Mouse (Mus musculus) neural tube, embryonic 15.5 days (tissue): Measurements from ENCODE around the gene Cyp1a1. TPM values are rescaled to one million over a fixed set of nuclear protein-coding genes. Genes with fewer than 3 reads are reported as not detected.

Experiments
- ATAC-seq: fragments of 200-750 bp; cut with Nextera tagmentation; 2 replicates; pipeline ENCODE4 v1.8.0; 2017; ENCODE audit warnings: mild to moderate bottlenecking, moderate TSS enrichment, moderate library complexity; ENCODE audit not compliant: low FRiP score
- H3K27ac ChIP-seq: fragments of 300-500 bp; sonication (generic); replicated peaks from 2 replicates; pipeline ENCODE4 v1.5.1; 2015; ENCODE audit warnings: mild to moderate bottlenecking, inconsistent platforms
- H3K27me3 ChIP-seq: fragments of 300-500 bp; sonication (generic); replicated peaks from 2 replicates; pipeline ENCODE4 v1.6.1; 2015; ENCODE audit warnings: inconsistent platforms
- H3K36me3 ChIP-seq: fragments of 300-500 bp; sonication (generic); 2 replicates; pipeline ENCODE4 v1.6.1; 2015; ENCODE audit warnings: inconsistent platforms
- H3K4me1 ChIP-seq: fragments of 300-500 bp; sonication (generic); 2 replicates; pipeline ENCODE4 v1.6.1; 2015; ENCODE audit warnings: inconsistent platforms
- H3K4me2 ChIP-seq: fragments of 300-500 bp; sonication (generic); 2 replicates; pipeline ENCODE4 v1.6.1; 2015; ENCODE audit warnings: inconsistent platforms, mild to moderate bottlenecking, moderate library complexity
- H3K4me3 ChIP-seq: fragments of 300-500 bp; sonication (generic); replicated peaks from 2 replicates; pipeline ENCODE4 v1.5.1; 2015; ENCODE audit warnings: mild to moderate bottlenecking, inconsistent platforms
- H3K9ac ChIP-seq: fragments of 300-500 bp; sonication (generic); replicated peaks from 2 replicates; pipeline ENCODE4 v1.6.1; 2015; ENCODE audit warnings: mild to moderate bottlenecking, inconsistent platforms
- H3K9me3 ChIP-seq: fragments of 300-500 bp; sonication (generic); replicated peaks from 2 replicates; pipeline ENCODE4 v1.6.1; 2016; ENCODE audit warnings: inconsistent platforms
- WGBS: fragments of 180-500 bp; shearing (Covaris S2); methylation state at CpG from one replicate; pipeline ENCODE4 v1.1.7; 2015; ENCODE audit warnings: mixed read lengths; 5-methylcytosine and 5-hydroxymethylcytosine counted together
- polyA plus RNA-seq: library from polyadenylated mRNA; unstranded; fragments of >200 nt; fragmentation: Nextera tagmentation; extraction: Ambion mirVana; gene quantifications from 2 replicates; pipeline ENCODE4 v1.2.1, GENCODE M21; 2015

Gene Cyp1a1
- polyA plus RNA-seq, 1 experiment from 2014 or later: 0.12 TPM

DNA sequence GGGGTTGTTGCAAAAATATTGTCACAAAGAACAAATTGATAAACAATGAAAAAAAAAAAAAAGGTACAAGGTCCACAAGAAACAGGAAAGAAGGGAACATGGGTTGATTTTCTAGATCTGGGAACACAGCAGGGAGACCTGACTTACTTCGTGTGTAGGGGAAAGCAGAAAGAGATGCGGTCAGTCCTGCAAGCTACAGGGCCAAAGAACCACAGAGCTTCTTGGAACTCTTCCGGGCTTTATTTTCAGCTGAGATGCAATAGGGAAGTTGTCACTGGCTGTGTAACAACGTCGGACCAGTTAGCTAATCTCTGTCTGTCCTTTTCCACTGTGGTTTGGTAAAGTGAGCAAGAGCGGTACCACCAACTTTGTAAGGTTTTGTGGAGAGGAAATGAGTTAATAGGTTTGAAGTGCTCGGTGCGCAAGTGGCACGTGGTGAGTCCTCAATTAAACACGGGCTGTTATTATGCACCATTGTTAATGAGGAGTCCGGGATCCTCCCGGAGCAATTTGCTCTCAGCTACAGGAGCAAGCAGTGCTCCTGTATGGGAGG is 41.1 kb upstream of the Cyp1a1 start:
- no peak for ATAC-seq
- H3K9me3 ChIP-seq: no peaks in the 10 kb centered on the region
- no peak overlapping the region for H3K9ac ChIP-seq
- H3K27ac ChIP-seq: no peak overlapping the region
- H3K36me3 ChIP-seq: no peaks in the 10 kb centered on the region
- H3K4me2 ChIP-seq: no peak overlapping the region
- H3K4me3 ChIP-seq: no peak overlapping the region
- H3K4me1 ChIP-seq: peaks cover 39% of the 10 kb centered on the region
- H3K27me3 ChIP-seq: no peaks in the 10 kb centered on the region
- 48% methylated on average over 12 of the region's 12 CpGs for WGBS

DNA sequence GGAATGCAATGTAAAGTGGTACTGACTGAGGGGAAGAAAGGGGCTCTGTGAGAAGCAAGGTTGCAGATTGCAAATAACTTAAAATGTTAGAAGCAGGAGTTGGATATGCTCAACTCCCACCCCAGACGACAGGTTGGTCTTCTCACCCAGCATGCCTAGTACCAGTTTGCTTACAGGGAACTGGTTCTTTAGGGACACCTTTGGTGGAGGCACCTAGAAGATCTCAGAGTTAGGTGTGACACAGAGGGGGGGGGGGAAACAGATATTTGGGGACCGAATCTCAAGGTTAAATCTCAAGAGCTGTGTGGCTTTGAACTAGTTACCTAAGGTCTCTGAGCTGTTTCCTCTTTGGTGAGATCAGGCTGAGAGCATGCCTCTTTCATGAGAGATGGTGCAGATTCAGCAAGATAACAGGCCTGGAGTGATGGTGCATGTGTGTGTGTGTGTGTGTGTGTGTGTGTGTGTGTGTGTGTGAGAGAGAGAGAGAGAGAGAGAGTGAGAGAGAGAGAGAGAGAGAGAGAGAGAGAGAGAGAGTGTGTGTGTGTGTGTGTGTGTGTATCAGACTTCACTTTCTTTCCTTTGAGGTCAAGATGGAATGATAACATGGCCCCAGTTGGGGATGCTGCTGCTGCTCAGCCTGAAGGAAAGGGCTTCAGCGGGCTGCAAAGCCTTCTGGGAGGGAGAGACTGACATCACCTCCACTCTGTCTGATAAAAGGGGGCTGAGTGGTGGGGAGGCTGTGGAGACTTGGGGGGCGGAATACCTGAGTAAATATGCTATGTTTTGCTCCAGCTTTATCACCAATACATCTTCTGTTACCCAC is 40.2 kb upstream of the Cyp1a1 start:
- WGBS: 71% methylated on average over 4 of the region's 4 CpGs
- no peaks in the 10 kb centered on the region for H3K27me3 ChIP-seq
- no peak for ATAC-seq
- no peaks in the 10 kb centered on the region for H3K9me3 ChIP-seq
- no peak overlapping the region for H3K9ac ChIP-seq
- no peaks in the 10 kb centered on the region for H3K36me3 ChIP-seq
- H3K27ac ChIP-seq: no peak overlapping the region
- H3K4me3 ChIP-seq: no peak overlapping the region
- no peak overlapping the region for H3K4me2 ChIP-seq
- peaks cover 31% of the 10 kb centered on the region for H3K4me1 ChIP-seq

DNA sequence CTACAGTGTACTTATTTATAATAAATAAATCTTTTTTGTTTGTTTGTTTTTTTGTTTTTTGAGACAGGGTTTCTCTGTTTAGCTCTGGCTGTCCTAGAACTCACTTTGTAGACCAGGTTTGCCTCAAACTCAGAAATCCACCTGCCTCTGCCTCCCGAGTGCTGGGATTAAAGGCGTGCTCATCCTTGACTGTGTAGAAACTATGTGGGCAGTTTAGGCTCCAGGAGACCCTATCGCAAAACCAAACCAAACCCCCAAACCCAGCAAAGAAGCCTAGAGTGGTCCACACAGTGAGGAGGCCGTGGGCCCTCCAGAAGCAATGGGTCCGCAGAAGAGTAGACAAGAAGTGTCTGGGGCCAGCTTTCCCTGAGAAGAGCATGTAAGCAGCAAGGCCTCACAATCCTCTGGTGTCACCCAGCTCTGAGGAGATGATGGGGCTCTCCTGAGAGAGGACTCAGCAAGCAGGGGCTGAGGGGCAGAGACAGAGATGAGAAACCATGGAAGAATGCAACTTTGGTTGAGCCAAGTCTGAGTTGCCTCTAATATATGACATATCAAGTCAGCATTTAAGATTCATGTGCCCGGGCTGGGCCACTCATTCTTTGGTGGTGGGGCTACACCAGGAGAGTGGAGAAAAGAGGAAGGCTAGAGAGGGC is 37.5 kb upstream of the Cyp1a1 start:
- no peaks in the 10 kb centered on the region for H3K36me3 ChIP-seq
- no peak overlapping the region for H3K4me3 ChIP-seq
- no peak for ATAC-seq
- H3K9me3 ChIP-seq: no peaks in the 10 kb centered on the region
- no peak overlapping the region for H3K4me2 ChIP-seq
- 90% methylated on average over 6 of the region's 6 CpGs for WGBS
- no peaks in the 10 kb centered on the region for H3K27me3 ChIP-seq
- H3K4me1 ChIP-seq: peaks cover 11% of the 10 kb centered on the region; the same call in 1 of the 2 replicates
- H3K27ac ChIP-seq: no peak overlapping the region
- no peak overlapping the region for H3K9ac ChIP-seq

DNA sequence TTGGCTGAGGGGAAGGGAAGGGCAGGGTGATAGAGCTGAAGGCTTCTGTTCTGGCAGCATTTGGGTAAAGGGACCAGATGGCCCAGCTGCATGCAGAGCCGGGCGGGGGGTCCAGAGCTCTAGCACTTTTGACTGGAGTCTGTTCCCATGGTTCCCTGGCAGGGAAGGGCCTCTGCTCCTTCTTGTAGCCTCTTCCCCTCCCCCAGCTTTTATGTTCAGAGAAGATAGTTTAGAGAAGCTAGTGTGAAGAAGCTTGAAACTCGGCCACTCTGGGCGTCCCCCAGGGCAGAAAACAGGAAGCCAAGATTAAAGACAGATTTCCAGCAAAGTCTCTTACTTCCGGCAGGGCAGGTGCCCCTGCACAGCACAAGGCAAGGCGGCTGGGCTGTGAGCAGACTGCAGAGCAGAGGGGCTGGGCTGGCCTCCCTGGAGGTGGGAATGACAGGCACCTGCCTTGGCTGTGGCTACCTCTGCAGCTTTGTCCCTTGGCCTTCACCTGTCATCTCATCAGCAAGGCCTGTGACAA is 36.9 kb upstream of the Cyp1a1 start:
- 37% methylated on average over 6 of the region's 6 CpGs for WGBS
- Histone ChIP-seq H3K27me3 (no peaks in the 10 kb centered on the region), H3K9me3 (no peaks in the 10 kb centered on the region), H3K36me3 (no peaks in the 10 kb centered on the region), H3K4me1 (peaks cover 12% of the 10 kb centered on the region), H3K4me3 (no peak overlapping the region), H3K9ac (no peak overlapping the region), H3K4me2 (no peak overlapping the region), H3K27ac (no peak overlapping the region)
- ATAC-seq: no peak

DNA sequence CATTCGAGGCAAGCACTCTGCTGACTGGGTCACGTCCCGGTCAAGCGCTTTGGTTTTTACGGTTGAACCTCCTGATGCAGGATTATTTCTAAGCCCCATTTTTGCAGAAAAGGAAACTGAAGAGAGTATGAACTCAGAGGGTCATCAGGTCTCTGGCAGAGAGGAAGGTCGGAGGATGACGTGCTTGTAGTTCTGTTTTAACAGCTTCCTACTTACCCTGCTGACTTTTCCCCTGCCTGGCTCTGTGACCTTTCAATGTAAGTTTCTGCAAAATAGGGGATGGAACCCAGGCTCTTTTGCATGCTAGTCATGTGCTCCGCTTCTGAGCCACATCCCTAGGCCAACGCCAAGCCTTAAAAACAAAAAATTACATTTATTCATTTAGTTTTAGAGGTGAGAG is 35.4 kb upstream of the Cyp1a1 start:
- no peak overlapping the region for H3K27ac ChIP-seq
- no peaks in the 10 kb centered on the region for H3K9me3 ChIP-seq
- H3K36me3 ChIP-seq: no peaks in the 10 kb centered on the region
- H3K4me1 ChIP-seq: peaks cover 14% of the 10 kb centered on the region
- no peaks in the 10 kb centered on the region for H3K27me3 ChIP-seq
- no peak overlapping the region for H3K4me3 ChIP-seq
- H3K4me2 ChIP-seq: no peak overlapping the region
- ATAC-seq: no peak
- 69% methylated on average over 9 of the region's 9 CpGs for WGBS
- no peak overlapping the region for H3K9ac ChIP-seq

DNA sequence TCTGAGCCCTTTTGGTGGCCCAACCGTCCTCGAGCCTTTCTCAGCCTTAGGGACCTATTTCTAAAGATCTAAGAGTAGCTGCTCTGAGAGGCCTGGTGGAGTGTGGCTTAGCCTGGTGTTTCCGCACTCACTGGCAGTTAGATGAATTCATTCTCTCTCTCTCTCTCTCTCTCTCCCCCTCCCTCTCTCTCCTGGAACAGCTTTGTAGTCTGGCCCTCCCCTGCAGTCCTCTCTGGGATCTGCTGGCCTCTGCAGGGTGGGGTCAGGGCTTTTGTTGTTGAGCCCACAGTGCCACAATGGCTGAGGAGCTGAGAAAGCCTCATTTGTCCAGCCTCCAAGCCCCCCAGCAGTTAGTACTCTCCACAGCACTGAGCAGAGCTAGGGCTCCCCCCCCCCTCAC is 34.9 kb upstream of the Cyp1a1 start:
- H3K27me3 ChIP-seq: no peaks in the 10 kb centered on the region
- no peaks in the 10 kb centered on the region for H3K9me3 ChIP-seq
- no peak overlapping the region for H3K4me3 ChIP-seq
- ATAC-seq: no peak
- no peaks in the 10 kb centered on the region for H3K36me3 ChIP-seq
- WGBS: 21% methylated on average over 3 of the region's 3 CpGs
- H3K4me2 ChIP-seq: no peak overlapping the region
- no peak overlapping the region for H3K9ac ChIP-seq
- no peak overlapping the region for H3K27ac ChIP-seq
- H3K4me1 ChIP-seq: peaks cover 14% of the 10 kb centered on the region

DNA sequence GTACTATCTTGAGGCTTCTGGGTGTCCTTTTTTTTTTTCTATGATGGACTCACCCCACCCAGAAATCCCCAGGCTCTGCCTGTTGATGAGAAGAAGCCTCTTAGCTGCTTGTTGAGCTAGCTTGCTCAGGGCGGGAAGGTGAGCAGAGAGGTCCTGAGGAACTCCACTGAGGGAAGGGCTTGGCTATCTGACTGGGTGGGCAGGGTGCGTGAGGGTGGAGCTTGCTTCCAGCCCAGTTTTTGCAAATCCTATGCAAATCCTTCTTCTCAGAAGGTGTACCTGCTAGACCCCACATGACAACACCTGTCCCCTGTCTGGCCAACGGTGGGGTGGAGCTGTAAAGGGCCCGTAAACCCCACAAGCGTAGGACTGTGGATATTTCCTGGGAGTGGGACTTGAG is 34.4 kb upstream of the Cyp1a1 start, which contains the start of gene Csk:
Gene Csk (minus strand): TSS at position 349 of the 400 bp plus-strand sequence.
- 66% methylated on average over 5 of the region's 5 CpGs for WGBS
- Histone ChIP-seq H3K9me3 (no peaks in the 10 kb centered on the region), H3K4me1 (peaks cover 14% of the 10 kb centered on the region), H3K4me3 (no peak within 1 kb of the TSS), H3K27me3 (no peaks in the 10 kb centered on the region), H3K36me3 (no peaks in the 10 kb centered on the region), H3K9ac (no peak within 1 kb of the TSS), H3K4me2 (no peak within 1 kb of the TSS), H3K27ac (no peak within 1 kb of the TSS)
- no peak for ATAC-seq

DNA sequence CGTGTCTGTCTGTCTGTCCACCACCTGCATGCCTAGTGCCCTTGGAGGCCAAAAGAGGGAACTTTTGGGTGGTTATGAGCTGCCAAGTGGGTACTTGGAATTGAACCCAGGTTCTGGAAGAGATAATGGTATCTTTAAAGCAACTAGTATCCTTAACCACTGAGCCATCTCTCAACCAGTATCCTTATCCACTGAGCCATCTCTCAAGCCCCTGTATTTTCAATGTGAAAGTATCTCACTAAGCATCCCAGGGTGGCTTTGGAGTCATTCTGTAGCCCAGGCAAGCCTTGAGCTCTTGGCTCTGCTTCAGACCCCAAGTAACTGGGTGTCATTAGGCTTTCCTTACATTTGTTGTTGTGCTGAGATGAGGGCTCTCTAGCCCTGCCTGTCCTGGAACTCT is 32.8 kb upstream of the Cyp1a1 start:
- Histone ChIP-seq H3K27ac (no peak overlapping the region), H3K4me3 (no peak overlapping the region), H3K4me1 (peaks cover 14% of the 10 kb centered on the region), H3K27me3 (no peaks in the 10 kb centered on the region), H3K4me2 (no peak overlapping the region), H3K36me3 (no peaks in the 10 kb centered on the region), H3K9ac (no peak overlapping the region), H3K9me3 (no peaks in the 10 kb centered on the region)
- no peak for ATAC-seq
- 93% methylated on average over 1 of the region's 1 CpGs for WGBS

DNA sequence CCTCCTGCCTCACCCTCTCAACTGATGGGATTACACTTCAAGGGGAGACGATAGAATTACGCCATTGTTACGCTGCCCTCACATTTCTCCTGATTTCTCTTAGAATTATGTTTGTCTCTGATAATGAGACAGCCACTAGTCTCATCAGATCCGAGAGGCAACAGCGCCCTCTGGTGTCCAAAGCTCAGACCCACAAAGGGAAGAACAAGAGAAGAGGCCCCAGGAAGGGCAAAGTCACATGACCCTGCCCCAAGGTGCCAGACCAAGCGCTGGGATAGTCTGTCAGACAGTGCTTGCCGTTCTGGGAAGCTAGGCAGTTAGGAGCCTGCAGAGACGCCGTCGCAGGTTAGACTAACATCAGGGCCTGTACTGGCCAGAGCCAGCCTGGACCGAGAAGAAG is 32.0 kb upstream of the Cyp1a1 start:
- Histone ChIP-seq H3K4me3 (peak overlapping the region; percentile 19; the same call in 1 of the 2 replicates), H3K4me2 (peak overlapping the region; percentile 50), H3K4me1 (peaks cover 11% of the 10 kb centered on the region), H3K9ac (no peak overlapping the region; the same call in 1 of the 2 replicates), H3K27ac (no peak overlapping the region), H3K9me3 (no peaks in the 10 kb centered on the region), H3K27me3 (no peaks in the 10 kb centered on the region), H3K36me3 (no peaks in the 10 kb centered on the region)
- WGBS: 2% methylated on average over 11 of the region's 11 CpGs
- peak; percentile 77 for ATAC-seq

DNA sequence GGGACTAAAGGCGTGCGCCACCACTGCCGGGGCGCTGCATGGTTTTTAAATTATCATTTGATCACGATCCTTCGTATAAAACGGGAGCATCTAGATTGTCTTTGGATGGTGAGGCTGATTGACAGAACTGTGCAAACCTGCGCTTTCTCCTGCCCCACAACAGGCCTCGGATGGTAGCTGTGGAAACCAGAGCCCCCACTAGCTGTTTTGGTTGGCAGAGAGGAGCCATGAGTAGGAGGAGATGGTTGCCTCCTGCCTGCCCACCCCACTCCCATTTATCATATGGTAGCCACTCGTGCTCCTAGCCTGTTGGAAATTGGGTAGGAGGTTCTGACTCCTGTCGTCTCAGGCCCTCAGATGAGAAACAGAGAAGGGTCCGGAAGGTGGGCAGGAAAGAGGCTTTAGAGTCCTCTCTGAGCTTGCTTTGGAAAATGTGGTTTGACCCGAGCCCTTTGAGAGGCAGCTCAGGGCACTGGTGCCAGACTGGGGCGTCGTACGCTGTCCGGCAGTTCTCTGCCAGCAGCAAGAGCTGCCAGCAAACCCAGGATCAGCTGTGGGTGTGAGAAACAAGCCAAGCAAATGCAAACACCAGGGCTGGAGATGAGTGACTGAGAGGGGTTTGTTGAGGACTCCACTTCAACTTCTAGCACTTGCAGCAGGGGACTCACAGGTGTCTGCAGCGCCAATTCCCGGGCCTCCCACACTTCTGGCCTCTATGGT is 30.9 kb upstream of the Cyp1a1 start:
- Histone ChIP-seq H3K4me1 (peaks cover 6% of the 10 kb centered on the region), H3K27ac (no peak overlapping the region), H3K4me2 (no peak overlapping the region), H3K4me3 (no peak overlapping the region), H3K36me3 (no peaks in the 10 kb centered on the region), H3K9me3 (no peaks in the 10 kb centered on the region), H3K9ac (no peak overlapping the region), H3K27me3 (no peaks in the 10 kb centered on the region)
- WGBS: 85% methylated on average over 19 of the region's 19 CpGs
- ATAC-seq: no peak

DNA sequence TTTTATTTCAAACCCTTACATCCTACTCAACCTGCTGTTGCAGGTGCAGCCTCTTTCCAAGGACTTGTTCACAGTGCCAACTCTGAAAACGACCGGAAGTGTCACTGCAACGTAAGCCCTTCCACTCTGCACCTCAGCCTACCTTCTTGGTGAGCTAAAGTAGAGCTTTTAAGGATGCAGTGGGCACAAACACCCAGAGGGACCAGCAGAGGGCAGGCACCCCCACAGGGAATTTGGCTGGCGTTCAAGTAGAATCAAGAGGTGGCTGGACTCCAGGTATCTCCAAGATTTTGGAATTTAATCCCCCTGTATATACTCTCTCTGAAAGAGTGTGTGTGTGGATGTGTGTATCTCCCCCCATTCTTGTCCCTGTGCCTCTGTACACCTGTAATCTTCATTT is 29.9 kb upstream of the Cyp1a1 start:
- H3K9me3 ChIP-seq: no peaks in the 10 kb centered on the region
- 67% methylated on average over 4 of the region's 4 CpGs for WGBS

More for the DNA sequence above, 29.9 kb upstream of the Cyp1a1 start:
- no peak for ATAC-seq
- Histone ChIP-seq H3K4me1 (peaks cover 6% of the 10 kb centered on the region), H3K9ac (no peak overlapping the region), H3K27me3 (no peaks in the 10 kb centered on the region), H3K4me3 (no peak overlapping the region), H3K4me2 (no peak overlapping the region), H3K27ac (no peak overlapping the region), H3K36me3 (no peaks in the 10 kb centered on the region)
